Mouse (Mus musculus) bone marrow, adult 2 months (tissue): ENCODE data around the gene Syn3.

Experiments
- CTCF ChIP-seq: fragments of 200-500 bp; IDR thresholded peaks from 2 replicates; pipeline ENCODE4 v1.5.1; 2011; ENCODE audit warnings: low read length, control low read depth; ENCODE audit not compliant: control insufficient read depth, insufficient read depth
- POLR2A ChIP-seq: fragments of 200-500 bp; IDR thresholded peaks from 2 replicates; pipeline ENCODE4 v1.6.1; 2011; ENCODE audit warnings: low read depth, mild to moderate bottlenecking, control low read depth, low read length, borderline replicate concordance; ENCODE audit not compliant: control insufficient read depth

- no peak for TF ChIP-seq POLR2A
- TF ChIP-seq CTCF, result no peak
These were observed 418.8 kb downstream of the Syn3 start for GRCm38 (mm10) chr10:86079921-86080320.
